Mouse (Mus musculus) right cerebral cortex, adult 2 months (tissue): ENCODE results near the gene Adcy6.

Source experiments
- DNase-seq, 2 experiments: peaks; one replicate each; pipeline ENCODE4 v3.0.0; 2021 to 2022; ENCODE audit warnings: low spot score in 2 of 2

The Adcy6 gene

GRCm38 (mm10) chr15:98609331-98610130 lies at the start of gene Adcy6:
Adcy6 (minus strand) TSS chr15:98610076.
- DNase-seq, result peak; percentile 60 to 71

- no peak for DNase-seq
Measured at GRCm38 (mm10) chr15:98656982-98657751, 47.3 kb upstream of the Adcy6 start.

DNA sequence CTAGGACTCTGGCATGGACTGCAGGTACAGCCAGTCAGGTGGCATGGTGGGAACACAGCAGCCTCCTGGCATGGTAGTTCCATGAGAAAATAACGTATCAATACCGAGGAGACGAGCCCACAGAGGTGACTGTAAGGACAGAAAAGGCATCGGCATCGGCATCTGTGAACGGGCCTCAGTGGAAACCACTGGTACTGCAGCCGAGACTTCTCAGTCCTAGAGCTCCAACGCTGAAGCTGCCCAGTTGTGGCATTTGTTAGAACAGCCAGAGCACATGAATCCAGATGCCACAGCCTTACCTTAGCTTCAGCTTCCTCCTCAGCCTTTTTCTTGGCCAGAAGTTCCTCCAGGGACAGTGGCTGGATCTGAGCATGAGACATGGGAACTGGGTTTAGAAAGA lies 42.3 kb upstream of the Adcy6 start:
- DNase-seq, result no peak

- DNase-seq, result no peak
Measured at GRCm38 (mm10) chr15:98651431-98651830, 41.6 kb upstream of the Adcy6 start.

DNA sequence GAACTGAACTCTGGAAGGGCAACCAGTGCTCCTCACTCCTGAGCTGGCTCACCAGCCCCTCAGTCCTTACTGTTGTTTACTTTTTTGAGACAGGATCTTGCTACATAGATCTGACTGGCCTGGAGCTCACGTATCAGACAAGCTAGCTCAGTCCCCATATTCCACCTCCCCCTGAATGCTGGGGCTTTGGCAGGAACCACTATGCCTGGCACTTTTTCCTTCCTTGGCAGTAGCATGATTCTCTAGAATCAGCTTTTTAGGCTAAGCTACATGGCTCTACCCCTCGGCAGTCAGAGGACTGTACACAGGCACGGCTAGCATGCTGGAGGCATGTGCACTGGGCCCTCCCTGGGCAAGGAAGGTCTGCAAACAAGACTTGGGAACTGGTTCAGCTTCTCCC lies 38.2 kb upstream of the Adcy6 start:
- DNase-seq, result no peak

GRCm38 (mm10) chr15:98647308-98647707 lies 37.4 kb upstream of the Adcy6 start:
- no peak for DNase-seq

DNA sequence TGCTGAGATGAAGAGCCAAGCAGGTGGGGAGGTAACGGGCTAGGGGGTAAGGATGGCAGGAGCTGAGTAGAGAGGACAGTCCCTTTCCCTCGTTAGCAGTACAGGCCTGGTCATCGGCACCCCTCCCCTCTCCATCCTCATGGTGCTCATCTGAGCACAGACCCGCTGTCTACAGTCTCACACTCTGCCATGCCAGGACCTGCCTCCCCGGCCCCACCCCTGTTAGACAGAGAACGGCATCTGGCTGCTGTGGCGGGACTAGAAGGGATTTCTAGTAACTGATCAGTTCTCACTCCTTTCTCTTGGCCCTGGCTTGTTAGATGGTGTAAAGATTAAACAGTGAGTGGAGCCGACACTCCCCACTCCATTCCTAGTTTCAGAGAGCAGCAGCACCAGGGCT lies 36.9 kb upstream of the Adcy6 start:
- no peak for DNase-seq

DNA sequence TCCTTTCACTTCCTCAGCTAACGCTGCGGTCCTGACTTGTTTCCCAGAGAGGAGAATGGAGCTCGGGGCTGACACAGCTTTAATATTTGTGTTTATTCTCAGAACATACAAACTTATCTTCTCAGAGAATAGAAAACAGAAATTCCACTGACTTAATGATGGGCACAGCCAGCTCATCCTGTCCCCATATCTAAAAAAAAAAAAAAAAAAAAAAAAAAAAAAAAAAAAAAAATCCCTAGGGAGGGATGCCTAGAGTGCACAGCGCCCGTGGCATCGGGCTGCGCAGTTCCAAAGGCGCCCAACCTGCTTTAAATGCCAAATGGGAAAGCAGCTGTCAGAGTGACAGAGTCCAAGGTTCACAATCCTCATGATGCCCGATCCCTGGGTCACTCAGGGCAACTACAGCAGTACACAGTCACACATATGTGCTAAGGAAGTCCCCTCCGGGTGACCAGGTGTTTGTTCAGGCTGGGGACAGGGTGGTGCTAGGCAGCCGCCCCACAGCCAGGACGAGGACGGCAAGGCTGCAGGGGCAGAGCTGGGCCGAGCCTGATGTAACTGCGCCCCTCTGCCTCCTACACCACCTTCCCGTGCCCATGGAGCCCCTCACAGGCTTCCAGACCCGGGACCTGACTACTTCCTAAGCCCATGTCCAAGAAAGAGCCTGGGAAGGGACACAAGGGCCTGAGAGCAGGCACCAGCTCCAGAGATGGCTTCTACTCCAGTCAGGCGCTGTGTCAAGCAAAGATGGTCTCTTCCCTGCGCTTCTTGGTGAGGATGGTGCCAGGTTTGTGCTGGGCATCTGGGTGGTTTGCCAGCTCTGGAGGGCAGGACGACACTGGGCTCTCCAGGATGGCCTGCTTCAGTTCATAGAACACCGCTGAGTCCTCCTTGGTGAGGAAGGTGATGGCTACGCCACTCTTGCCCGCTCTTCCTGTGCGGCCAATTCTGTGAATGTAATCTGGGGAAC lies 35.5 kb upstream of the Adcy6 start:
- DNase-seq, result no peak

GRCm38 (mm10) chr15:98644406-98644805 lies 34.5 kb upstream of the Adcy6 start:
- DNase-seq, result no peak

DNA sequence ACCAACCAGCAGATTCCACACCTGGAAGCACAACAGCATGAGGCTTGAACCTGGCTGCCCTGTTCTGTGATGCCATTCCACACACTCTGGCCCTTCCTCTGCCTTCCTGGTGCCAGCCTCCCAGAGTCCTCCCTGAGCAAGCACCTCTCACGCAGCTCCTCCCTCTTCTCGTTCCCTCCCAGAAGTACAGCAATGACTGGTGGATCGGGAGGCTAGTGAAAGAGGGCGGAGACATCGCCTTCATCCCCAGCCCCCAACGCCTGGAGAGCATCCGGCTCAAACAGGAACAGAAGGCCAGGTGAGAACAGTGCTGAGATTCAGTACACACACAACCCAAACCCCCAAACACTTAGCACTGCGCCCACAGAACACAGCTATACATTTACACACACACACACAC lies 30.3 kb upstream of the Adcy6 start:
- no peak for DNase-seq

DNA sequence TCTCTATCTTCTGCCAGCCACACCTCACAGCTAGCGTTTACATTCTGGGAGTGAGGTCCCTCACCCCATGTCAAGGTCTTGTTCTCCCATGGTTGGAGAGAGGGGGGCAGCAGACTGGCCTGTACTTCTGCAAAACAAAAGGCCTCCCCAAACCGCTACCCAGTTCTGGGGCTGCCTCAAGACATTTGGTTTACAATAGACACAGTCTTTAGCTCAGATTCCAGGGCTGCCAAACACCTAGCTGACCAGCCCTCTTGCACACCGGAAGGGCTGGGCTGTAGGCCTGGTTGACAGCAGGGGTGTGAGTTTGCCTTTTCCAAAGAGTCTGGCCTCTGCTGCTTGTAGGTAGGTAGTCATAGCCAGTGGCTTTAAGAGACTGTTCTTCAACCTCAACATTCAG lies 27.3 kb upstream of the Adcy6 start:
- no peak for DNase-seq

DNA sequence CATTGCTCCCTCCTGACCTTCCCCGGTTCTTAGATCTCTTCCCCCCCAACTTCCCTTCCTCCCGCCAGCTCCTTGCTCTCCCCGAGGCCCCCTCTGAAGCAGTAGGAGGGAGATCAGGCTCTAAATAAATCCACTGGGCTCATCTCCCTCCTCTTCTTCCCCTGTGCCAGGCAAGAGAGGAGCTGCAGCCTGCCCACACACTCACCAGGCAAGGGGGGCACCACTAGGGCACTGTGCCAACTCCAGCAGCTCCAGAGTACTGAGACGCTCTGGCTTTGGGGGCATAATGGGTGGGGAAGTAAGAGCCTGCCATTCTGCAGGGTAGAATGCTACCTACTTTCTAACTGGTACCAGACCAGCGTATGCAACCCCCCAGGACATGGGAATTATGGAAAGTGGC lies 26.6 kb upstream of the Adcy6 start:
- DNase-seq, result peak in 1 of 2 experiments; percentile 79

DNA sequence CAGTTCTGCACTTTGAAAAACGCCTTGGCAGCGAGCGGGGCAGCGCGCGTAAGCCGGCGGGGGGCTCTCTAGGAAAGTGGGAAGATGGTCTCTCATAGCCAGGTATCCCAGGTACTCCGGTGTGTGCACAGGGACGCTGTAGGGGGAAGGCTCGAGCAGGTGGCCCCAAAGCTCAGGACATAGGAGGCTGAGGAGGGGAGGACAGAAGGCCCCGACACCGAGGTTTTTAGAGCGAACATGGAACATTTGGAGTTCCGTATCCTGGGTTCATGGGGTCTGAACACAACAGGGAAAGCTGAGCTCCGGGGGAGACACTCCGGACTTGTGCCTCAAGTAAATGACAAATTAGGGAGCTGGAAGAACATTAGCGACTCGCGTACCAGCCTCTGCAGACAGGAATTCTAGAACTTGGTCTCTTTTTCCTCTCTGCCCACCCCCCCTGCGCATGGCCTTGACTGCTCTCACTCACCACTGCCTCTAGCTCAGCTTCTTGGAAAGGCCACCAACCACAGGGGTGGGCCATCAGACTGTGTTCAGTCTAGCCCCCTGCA lies 25.5 kb upstream of the Adcy6 start:
- DNase-seq, result no peak

DNA sequence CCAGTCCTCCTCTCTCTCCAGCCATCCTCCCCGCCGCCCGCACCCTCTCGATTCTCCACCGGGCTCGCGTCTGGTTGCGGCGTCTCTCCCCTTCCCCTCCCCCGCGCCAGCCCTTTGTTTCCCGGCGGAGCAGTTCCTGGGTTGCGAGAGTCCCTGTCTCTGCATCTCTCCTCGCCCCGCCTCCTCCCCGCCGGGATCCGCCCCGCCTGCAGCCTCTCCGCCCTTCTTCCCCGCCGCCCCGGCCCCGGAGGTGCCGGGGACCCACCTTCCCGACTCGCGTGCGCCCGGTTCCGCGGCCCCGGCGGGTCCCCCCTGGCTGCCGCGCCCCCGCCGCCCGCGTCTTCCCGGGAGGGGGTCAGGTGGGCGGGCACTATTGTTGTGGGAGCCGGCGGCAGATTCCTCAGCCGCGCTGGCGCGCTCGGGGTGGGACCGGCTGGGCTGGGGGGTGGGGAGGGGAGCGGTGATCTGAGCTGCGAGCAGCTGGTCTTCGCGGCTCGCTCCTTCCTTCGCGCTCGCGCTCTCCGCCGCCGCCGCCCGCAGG lies 24.7 kb upstream of the Adcy6 start:
- DNase-seq, result peak; percentile 82 to 83

GRCm38 (mm10) chr15:98633822-98634470 lies 24.1 kb upstream of the Adcy6 start:
- DNase-seq, result no peak

- no peak for DNase-seq
Measured at GRCm38 (mm10) chr15:98632921-98633320, 23.0 kb upstream of the Adcy6 start.

DNA sequence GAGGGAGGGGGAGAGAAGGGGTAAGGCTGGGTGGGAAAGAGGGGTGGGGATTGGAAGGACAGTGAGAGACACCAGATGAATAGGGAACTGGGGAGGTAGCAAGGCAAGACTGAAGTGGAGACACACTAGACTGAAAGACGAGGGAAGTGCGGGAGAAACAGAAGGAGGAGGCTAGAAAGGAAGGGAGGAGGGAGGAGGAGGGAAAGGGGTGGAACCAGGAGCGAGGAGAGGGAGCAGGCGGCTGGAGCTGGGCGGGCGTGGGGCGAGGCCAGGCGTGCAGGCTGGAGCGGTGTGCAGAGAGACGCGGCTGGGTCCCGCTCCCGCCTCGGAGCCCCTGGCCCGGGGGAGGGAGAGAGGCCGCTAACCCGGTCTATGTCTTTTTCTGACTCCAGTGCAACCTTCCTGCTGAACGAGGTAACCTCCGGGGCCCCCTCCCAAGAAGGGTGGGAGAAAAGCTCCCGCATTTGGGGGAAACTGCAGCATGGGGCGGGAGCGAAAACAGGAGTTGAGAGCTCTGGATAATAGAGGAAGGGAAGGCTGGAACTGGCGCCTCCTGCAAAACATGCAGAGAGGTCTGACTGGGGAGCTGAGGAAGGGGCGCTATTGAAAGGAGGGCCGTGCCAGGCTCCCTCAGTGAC lies 22.4 kb upstream of the Adcy6 start:
- DNase-seq, result peak in 1 of 2 experiments; percentile 69

GRCm38 (mm10) chr15:98631493-98631892 lies 21.6 kb upstream of the Adcy6 start:
- DNase-seq, result no peak

GRCm38 (mm10) chr15:98630540-98630939 lies 20.7 kb upstream of the Adcy6 start, which contains the start of gene Cacnb3:
Cacnb3 (plus strand) TSS chr15:98630840.
- no peak for DNase-seq

DNA sequence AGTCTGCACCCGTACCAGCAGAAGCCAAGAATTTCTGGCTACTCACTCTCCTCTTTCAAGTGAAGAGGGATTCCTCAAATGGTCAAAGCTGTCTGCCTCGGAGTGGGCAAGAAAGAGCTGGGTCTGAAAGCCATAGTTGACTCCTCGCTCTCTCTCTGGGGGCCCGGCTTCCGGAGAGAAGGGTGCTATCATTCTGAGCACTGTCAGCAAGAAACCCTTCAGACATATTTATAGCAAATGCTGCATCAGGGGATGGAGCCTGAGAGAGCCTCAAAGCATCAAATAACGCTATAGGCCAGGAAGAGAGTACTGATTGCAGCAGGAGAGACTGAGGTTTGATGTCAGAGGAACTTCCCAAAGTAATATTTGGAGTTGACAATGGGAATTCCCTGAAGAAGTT lies 19.6 kb upstream of the Adcy6 start:
- DNase-seq, result no peak
